Mouse (Mus musculus): ENCODE measurements around the gene Dnpep.

DNA sequence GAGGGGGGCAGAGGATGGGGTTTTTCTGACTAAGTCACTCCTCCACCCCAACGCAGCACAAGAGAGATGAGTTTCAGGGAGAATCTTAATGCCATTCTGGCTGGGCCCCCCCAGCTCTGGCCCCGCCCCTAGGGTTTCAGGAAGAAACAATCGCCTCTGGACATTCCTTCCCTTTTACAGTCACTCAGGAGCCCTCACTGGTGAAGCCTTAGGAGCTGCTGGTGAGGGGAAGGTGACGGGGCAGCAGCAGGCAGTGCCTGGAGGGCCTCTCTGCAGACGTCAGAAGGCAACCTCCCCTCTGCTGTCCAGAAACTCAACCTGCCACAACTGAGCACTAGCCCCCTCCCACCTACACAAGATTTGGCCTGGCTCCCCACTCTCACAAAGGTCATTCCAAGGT lies 31.5 kb upstream of the Dnpep start:
- TF ChIP-seq MEF2A (IDR thresholded peaks at IDR 0.05; ENCODE audit: extremely low read depth, insufficient replicate concordance, low read depth, low read length, poor library complexity, severe bottlenecking) (no peak), USF1 (IDR thresholded peaks at IDR 0.05; ENCODE audit: low read depth, low read length) (no peak), POLR2AphosphoS2 (IDR thresholded peaks at IDR 0.05; ENCODE audit: low read length) (no peak), POLR2A (IDR thresholded peaks at IDR 0.05; ENCODE audit: control insufficient read depth in 1 of 2, insufficient read depth in 1 of 2, low read depth in 1 of 2, low read length in 2 of 2, poor library complexity in 1 of 2) (no peak), CTCF (IDR thresholded peaks at IDR 0.05 in 2 of 3, conservative IDR thresholded peaks at IDR 0.05 in 1 of 3; ENCODE audit: control insufficient read depth in 1 of 3, insufficient read depth in 1 of 3, low read depth in 2 of 3, low read length in 3 of 3, poor library complexity in 1 of 3, severe bottlenecking in 1 of 3) (no peak), GATA1 (IDR thresholded peaks at IDR 0.05; ENCODE audit: low read depth, low read length) (no peak), NRF1 (IDR thresholded peaks at IDR 0.05; ENCODE audit: insufficient read depth, low read depth, low read length, poor library complexity, severe bottlenecking) (no peak), EP300 (IDR thresholded peaks at IDR 0.05; ENCODE audit: low read depth in 1 of 2, low read length in 2 of 2) (no peak), ELF1 (IDR thresholded peaks at IDR 0.05; ENCODE audit: low read depth, low read length) (no peak), BHLHE40 (IDR thresholded peaks at IDR 0.05; ENCODE audit: borderline replicate concordance, low read depth, low read length) (no peak), MYC (IDR thresholded peaks at IDR 0.05; ENCODE audit: low read depth, low read length) (no peak), NELFE (IDR thresholded peaks at IDR 0.05; ENCODE audit: low read depth, low read length) (no peak), HCFC1 (IDR thresholded peaks at IDR 0.05; ENCODE audit: low read depth, low read length) (no peak)

Data from MEL (cell line).